In the genomic region with DNA sequence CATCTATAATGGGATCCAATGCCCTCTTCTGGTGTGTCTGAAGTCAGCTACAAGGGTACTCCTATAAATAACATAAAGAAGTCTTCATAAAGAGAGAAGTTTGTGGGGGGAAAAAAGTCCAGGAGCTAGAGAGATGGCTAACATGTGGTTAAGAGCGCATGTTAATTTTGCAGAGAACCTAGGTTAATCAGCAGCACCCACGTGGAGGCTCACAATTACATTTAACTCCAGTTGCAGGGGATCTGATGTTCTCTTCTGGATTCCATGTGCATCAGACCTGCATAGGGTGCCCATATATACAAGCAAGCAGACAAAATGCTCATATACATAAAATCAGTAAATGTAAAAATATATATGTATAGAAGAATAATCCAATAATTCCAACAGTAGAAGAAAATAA, we compare ENCODE assay signal across 9 mouse cellular contexts. TPM values are rescaled to one million over a fixed set of nuclear protein-coding genes. Genes with fewer than 3 reads are reported as not detected.
A peak's percentile ranks its signal among the peaks of the same experiment; 100 is the strongest.
DNase-seq lines count a peak whose midpoint lies in the region; ATAC-seq and TF ChIP-seq lines count a peak whose summit lies in the region.
"Had no signal": no experiment of that assay in that cellular context is flagged by ENCODE, and none has a peak within 500 bp of the region (broad histone marks: within the 10 kb centered on the region; RNA-seq: fewer than 3 reads in every experiment).

No protein-coding gene starts in this region.

- no peak for DNase-seq in heart, embryonic 10.5 days (ENCODE audit: low spot score)
- DNase-seq in heart, adult 18-20 months: no peak
- DNase-seq in hindbrain, embryonic 11.5 days (ENCODE audit: low spot score): no peak
- DNase-seq in midbrain, embryonic 10.5 days (ENCODE audit: low spot score): no peak
- DNase-seq in frontal cortex, postnatal 10 days (ENCODE audit: low spot score in 2 of 2): no peak
- no peak for DNase-seq in cerebellum, postnatal 14 days
- DNase-seq in adrenal gland, adult 8-10 months: no peak
- DNase-seq: lung, adult 2 months had no signal

- WGBS in heart, embryonic 10.5 days: 73% methylated on average over 2 of the region's 2 CpGs
- 83% methylated on average over 2 of the region's 2 CpGs for WGBS in hindbrain, embryonic 11.5 days
- 86% methylated on average over 2 of the region's 2 CpGs for WGBS in midbrain, embryonic 10.5 days

- H3K27me3 ChIP-seq in heart, embryonic 10.5 days (ENCODE audit: insufficient read depth, poor library complexity, severe bottlenecking): no peaks in the 10 kb centered on the region
- no peaks in the 10 kb centered on the region for H3K27me3 ChIP-seq in ES-Bruce4 (ENCODE audit: control insufficient read depth, insufficient read depth, low read length, poor library complexity, severe bottlenecking)
- H3K27me3 ChIP-seq in hindbrain, embryonic 11.5 days (ENCODE audit: control insufficient read depth, insufficient read depth, low read length): no peaks in the 10 kb centered on the region
- peaks cover 9% of the 10 kb centered on the region for H3K27me3 ChIP-seq in midbrain, embryonic 10.5 days (ENCODE audit: low read depth, poor library complexity, severe bottlenecking)

- H3K36me3 ChIP-seq in heart, embryonic 10.5 days: peaks cover 26% of the 10 kb centered on the region
- H3K36me3 ChIP-seq in ES-Bruce4 (ENCODE audit: control insufficient read depth, insufficient read depth, low read length, poor library complexity, severe bottlenecking): peaks cover 25% of the 10 kb centered on the region
- no peaks in the 10 kb centered on the region for H3K36me3 ChIP-seq in hindbrain, embryonic 11.5 days (ENCODE audit: control insufficient read depth, insufficient read depth, low read length)
- peaks cover 32% of the 10 kb centered on the region for H3K36me3 ChIP-seq in midbrain, embryonic 10.5 days

- H3K27ac ChIP-seq in heart, embryonic 10.5 days: no peak overlapping the region
- no peak overlapping the region for H3K27ac ChIP-seq in ES-Bruce4 (ENCODE audit: insufficient read depth, low read length)
- no peak overlapping the region for H3K27ac ChIP-seq in hindbrain, embryonic 11.5 days (ENCODE audit: low read depth, low read length)
- no peak overlapping the region for H3K27ac ChIP-seq in midbrain, embryonic 10.5 days (replicated peaks)

- peak overlapping the region; percentile 78 for H3K4me3 ChIP-seq in heart, embryonic 10.5 days
- H3K4me3 ChIP-seq in ES-Bruce4 (ENCODE audit: low read depth, low read length): no peak overlapping the region
- H3K4me3 ChIP-seq in hindbrain, embryonic 11.5 days (ENCODE audit: low read depth, low read length): no peak overlapping the region
- H3K4me3 ChIP-seq in midbrain, embryonic 10.5 days: peak overlapping the region; percentile 94

- no peaks in the 10 kb centered on the region for H3K9me3 ChIP-seq in heart, embryonic 10.5 days
- H3K9me3 ChIP-seq in ES-Bruce4 (replicated peaks; ENCODE audit: control insufficient read depth, insufficient read depth, low read length, poor library complexity, severe bottlenecking): no peaks in the 10 kb centered on the region
- H3K9me3 ChIP-seq in hindbrain, embryonic 11.5 days (ENCODE audit: control insufficient read depth, low read length): no peaks in the 10 kb centered on the region
- no peaks in the 10 kb centered on the region for H3K9me3 ChIP-seq in midbrain, embryonic 10.5 days (replicated peaks)

- ATAC-seq in hindbrain, embryonic 11.5 days (ENCODE audit: low FRiP score): no peak

- no peak for TF ChIP-seq EP300 in ES-Bruce4 (IDR thresholded peaks at IDR 0.05; ENCODE audit: insufficient read depth, low read depth, low read length)

- TF ChIP-seq CTCF in ES-Bruce4 (IDR thresholded peaks at IDR 0.05; ENCODE audit: low read depth, low read length): no peak

- no peak for TF ChIP-seq POLR2A in ES-Bruce4 (IDR thresholded peaks at IDR 0.05; ENCODE audit: insufficient read depth, low read length)

- peak overlapping the region; percentile 90 for H3K9ac ChIP-seq in ES-Bruce4 (ENCODE audit: low read depth, poor library complexity, severe bottlenecking)
- no peak overlapping the region for H3K9ac ChIP-seq in hindbrain, embryonic 11.5 days (ENCODE audit: low read depth, low read length)

- peaks cover 23% of the 10 kb centered on the region for H3K4me1 ChIP-seq in heart, embryonic 10.5 days
- H3K4me1 ChIP-seq in ES-Bruce4 (ENCODE audit: control insufficient read depth, insufficient read depth, low read length): peaks cover 2% of the 10 kb centered on the region
- H3K4me1 ChIP-seq in hindbrain, embryonic 11.5 days (replicated peaks; ENCODE audit: control insufficient read depth, insufficient read depth, low read length): no peaks in the 10 kb centered on the region; the same call in 1 of the 2 replicates
- peaks cover 32% of the 10 kb centered on the region for H3K4me1 ChIP-seq in midbrain, embryonic 10.5 days

- peak overlapping the region; percentile 87; the same call in 1 of the 2 replicates for H3K4me2 ChIP-seq in hindbrain, embryonic 11.5 days (replicated peaks; ENCODE audit: low read depth, low read length)

RNA-seq across cellular contexts. Expression of a gene that starts 2.6 kb away (rescaled TPM):
- polyA plus RNA-seq in heart, embryonic 10.5 days (2016; fragmentation: Nextera tagmentation; extraction: Ambion mirVana): 21.6 and 25.5 TPM in 2 replicates
- total RNA-seq in heart, adult 18-20 months (2021): 10 to 100 TPM; 38.2 to 39.5 TPM
- 118 and 122 TPM in 2 replicates for polyA plus RNA-seq in ES-Bruce4 (2011; ENCODE audit: insufficient read depth, insufficient read length, low read depth, missing spikeins)
- 32.7 and 32.8 TPM in 2 replicates for polyA plus RNA-seq in hindbrain, embryonic 11.5 days (2014; fragmentation: Nextera tagmentation; extraction: Ambion mirVana)
- polyA plus RNA-seq in midbrain, embryonic 10.5 days (2016; fragmentation: Nextera tagmentation; extraction: Ambion mirVana): 23.4 and 29.3 TPM in 2 replicates
- total RNA-seq in adrenal gland, adult 8-10 months (2022): 100 to 1,000 TPM in 2 of 4 experiments, 10 to 100 TPM in 2; 64.6 to 102 (median 99.7) TPM

RNA-seq across cellular contexts. Expression of a gene that starts 15.4 kb away (rescaled TPM):
- 1.1 and 2.5 TPM in 2 replicates for polyA plus RNA-seq in heart, embryonic 10.5 days (2016; fragmentation: Nextera tagmentation; extraction: Ambion mirVana)
- total RNA-seq in heart, adult 18-20 months (2021): 1 to 10 TPM; 2.5 to 2.9 TPM
- 0.97 and 1.1 TPM in 2 replicates for polyA plus RNA-seq in ES-Bruce4 (2011; ENCODE audit: insufficient read depth, insufficient read length, low read depth, missing spikeins)
- 3.9 and 4.9 TPM in 2 replicates for polyA plus RNA-seq in hindbrain, embryonic 11.5 days (2014; fragmentation: Nextera tagmentation; extraction: Ambion mirVana)
- 5.0 and 8.4 TPM in 2 replicates for polyA plus RNA-seq in midbrain, embryonic 10.5 days (2016; fragmentation: Nextera tagmentation; extraction: Ambion mirVana)
- total RNA-seq in adrenal gland, adult 8-10 months (2022): 1 to 10 TPM; 1.9 to 5.4 (median 3.0) TPM

RNA-seq across cellular contexts. Expression of a gene that starts 26.2 kb away (rescaled TPM):
- polyA plus RNA-seq in heart, embryonic 10.5 days (2016; fragmentation: Nextera tagmentation; extraction: Ambion mirVana): 36.4 and 45.0 TPM in 2 replicates
- 10 to 100 TPM; 11.8 to 15.0 TPM for total RNA-seq in heart, adult 18-20 months (2021)
- polyA plus RNA-seq in ES-Bruce4 (2011; ENCODE audit: insufficient read depth, insufficient read length, low read depth, missing spikeins): 23.2 and 23.4 TPM in 2 replicates
- 21.7 TPM in 2 replicates for polyA plus RNA-seq in hindbrain, embryonic 11.5 days (2014; fragmentation: Nextera tagmentation; extraction: Ambion mirVana)
- polyA plus RNA-seq in midbrain, embryonic 10.5 days (2016; fragmentation: Nextera tagmentation; extraction: Ambion mirVana): 46.2 and 52.1 TPM in 2 replicates
- 100 to 1,000 TPM in 3 of 4 experiments, 10 to 100 TPM in 1; 95.9 to 143 (median 121) TPM for total RNA-seq in adrenal gland, adult 8-10 months (2022)

RNA-seq across cellular contexts. Expression of a gene that starts 29.5 kb away (rescaled TPM):
- 70.5 and 77.2 TPM in 2 replicates for polyA plus RNA-seq in heart, embryonic 10.5 days (2016; fragmentation: Nextera tagmentation; extraction: Ambion mirVana)
- 100 to 1,000 TPM; 229 to 242 TPM for total RNA-seq in heart, adult 18-20 months (2021)
- 27.3 and 36.7 TPM in 2 replicates for polyA plus RNA-seq in ES-Bruce4 (2011; ENCODE audit: insufficient read depth, insufficient read length, low read depth, missing spikeins)
- 57.3 and 59.6 TPM in 2 replicates for polyA plus RNA-seq in hindbrain, embryonic 11.5 days (2014; fragmentation: Nextera tagmentation; extraction: Ambion mirVana)
- 69.7 and 74.8 TPM in 2 replicates for polyA plus RNA-seq in midbrain, embryonic 10.5 days (2016; fragmentation: Nextera tagmentation; extraction: Ambion mirVana)
- total RNA-seq in adrenal gland, adult 8-10 months (2022): 100 to 1,000 TPM in 3 of 4 experiments, 10 to 100 TPM in 1; 92.9 to 136 (median 118) TPM

RNA-seq across cellular contexts. Expression of a gene that starts 49.0 kb away (rescaled TPM):
- not detected in 2 replicates for polyA plus RNA-seq in heart, embryonic 10.5 days (2016; fragmentation: Nextera tagmentation; extraction: Ambion mirVana)
- 1 to 10 TPM in 1 of 2 experiments, under 1 TPM in 1; 0.45 to 1.3 TPM for total RNA-seq in heart, adult 18-20 months (2021)
- polyA plus RNA-seq in ES-Bruce4 (2011; ENCODE audit: insufficient read depth, insufficient read length, low read depth, missing spikeins): not detected in 2 replicates
- not detected in 2 replicates for polyA plus RNA-seq in hindbrain, embryonic 11.5 days (2014; fragmentation: Nextera tagmentation; extraction: Ambion mirVana)
- 0.05 TPM in 1 of 2 replicates, not detected in the other for polyA plus RNA-seq in midbrain, embryonic 10.5 days (2016; fragmentation: Nextera tagmentation; extraction: Ambion mirVana)
- total RNA-seq in adrenal gland, adult 8-10 months (2022): 1 to 10 TPM in 3 of 4 experiments, under 1 TPM in 1; 0.98 to 2.7 (median 1.5) TPM

Comparison
In these comparisons a context has a peak if more than half of its experiments do, and no peak if none do; other contexts are left out.
1. H3K4me3 ChIP-seq: peak in heart, embryonic 10.5 days (single experiment) and midbrain, embryonic 10.5 days (single experiment); none in ES-Bruce4 (single experiment) and hindbrain, embryonic 11.5 days (single experiment).